In the genomic region with DNA sequence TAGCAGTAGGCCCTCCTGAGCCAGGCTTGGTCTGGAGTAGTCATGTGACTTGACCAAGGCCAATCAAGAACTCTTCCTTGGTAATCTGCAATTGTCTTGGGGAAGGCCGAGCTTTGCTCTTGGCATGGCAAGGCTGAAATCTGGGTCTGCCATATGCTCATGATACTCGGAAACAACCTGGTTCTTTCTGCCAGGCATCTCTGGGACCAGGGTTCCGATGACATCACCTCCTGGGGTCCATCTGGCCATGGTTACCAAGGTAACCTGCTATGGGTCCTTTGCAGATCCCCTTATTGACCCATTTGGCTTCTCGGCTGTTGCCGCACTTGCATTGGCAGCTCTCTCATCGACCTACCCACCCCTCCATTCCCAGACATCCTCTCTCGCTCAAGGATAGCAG, we compare ENCODE assay signal across 16 mouse cellular contexts. TPM values are rescaled to one million over a fixed set of nuclear protein-coding genes. Genes with fewer than 3 reads are reported as not detected.
"Had no signal": no experiment of that assay in that cellular context is flagged by ENCODE, and none has a peak within 500 bp of the region (broad histone marks: within the 10 kb centered on the region; RNA-seq: fewer than 3 reads in every experiment).

No protein-coding gene starts in this region.

- H3K36me3 ChIP-seq: limb, embryonic 13.5 days; midbrain, embryonic 12.5 days had no signal

- H3K4me3 ChIP-seq: limb, embryonic 13.5 days; midbrain, embryonic 12.5 days had no signal

- H3K27ac ChIP-seq: limb, embryonic 13.5 days; liver, embryonic 14.5 days; midbrain, embryonic 12.5 days had no signal

- H3K4me2 ChIP-seq: limb, embryonic 13.5 days; midbrain, embryonic 12.5 days had no signal

- H3K9ac ChIP-seq: limb, embryonic 13.5 days; liver, embryonic 14.5 days; midbrain, embryonic 12.5 days had no signal

- DNase-seq: kidney, postnatal 14 days; layer of hippocampus, postnatal 36 days; lung, adult 18-20 months; right cerebral cortex, adult 18-20 months; right cerebral cortex, postnatal 25 days; thymus, postnatal 36 days had no signal

- H3K27me3 ChIP-seq: limb, embryonic 13.5 days had no signal

- H3K9me3 ChIP-seq: limb, embryonic 13.5 days; midbrain, embryonic 12.5 days had no signal

RNA-seq across cellular contexts. Expression of gene 1700069L16Rik, which starts 3.4 kb away (rescaled TPM):
- polyA plus RNA-seq: limb, embryonic 13.5 days; liver, adult 2 months; liver, embryonic 14.5 days; lung, embryonic 16.5 days; midbrain, embryonic 12.5 days; midbrain, postnatal 0 days; neural tube, embryonic 14.5 days; small intestine, adult 2 months; stomach, embryonic 16.5 days; thymus, postnatal 0 days had no signal
